Mouse (Mus musculus) gastrocnemius, postnatal 4 days (tissue): ENCODE measurements around the gene H2-M3. TPM values are rescaled to one million over a fixed set of nuclear protein-coding genes. Genes with fewer than 3 reads are reported as not detected.
"Not testable (repeated sequence)": the region's sequence is repeated elsewhere in the genome, so short reads cannot be mapped to it uniquely, and the experiment has no call there.

ENCODE experiments used
- DNase-seq, 2 experiments: peaks; one replicate each; pipeline ENCODE4 v3.0.0; 2021 to 2022; ENCODE audit warnings: low spot score in 2 of 2, mixed read lengths in 2 of 2
- long read RNA-seq, 2 experiments: library from polyadenylated mRNA; stranded (forward); transcript quantifications; one replicate each; pipeline ENCODE4 v2.0.0; 2021
- total RNA-seq, 2 experiments: library from RNA; stranded (reverse); gene quantifications; 2 replicates each; pipeline ENCODE4 v1.2.3; 2021

Gene H2-M3
- 1 to 10 TPM; 1.6 to 2.1 TPM for total RNA-seq
- long read RNA-seq, experiment 1, partial matches to known transcripts: 0 of 4 reads
- long read RNA-seq, experiment 1, other reads (novel, unspliced or antisense): 0 of 4 reads
- long read RNA-seq, experiment 2, partial matches to known transcripts: 1 of 5 reads
- long read RNA-seq, experiment 2, other reads (novel, unspliced or antisense): 0 of 5 reads

DNA sequence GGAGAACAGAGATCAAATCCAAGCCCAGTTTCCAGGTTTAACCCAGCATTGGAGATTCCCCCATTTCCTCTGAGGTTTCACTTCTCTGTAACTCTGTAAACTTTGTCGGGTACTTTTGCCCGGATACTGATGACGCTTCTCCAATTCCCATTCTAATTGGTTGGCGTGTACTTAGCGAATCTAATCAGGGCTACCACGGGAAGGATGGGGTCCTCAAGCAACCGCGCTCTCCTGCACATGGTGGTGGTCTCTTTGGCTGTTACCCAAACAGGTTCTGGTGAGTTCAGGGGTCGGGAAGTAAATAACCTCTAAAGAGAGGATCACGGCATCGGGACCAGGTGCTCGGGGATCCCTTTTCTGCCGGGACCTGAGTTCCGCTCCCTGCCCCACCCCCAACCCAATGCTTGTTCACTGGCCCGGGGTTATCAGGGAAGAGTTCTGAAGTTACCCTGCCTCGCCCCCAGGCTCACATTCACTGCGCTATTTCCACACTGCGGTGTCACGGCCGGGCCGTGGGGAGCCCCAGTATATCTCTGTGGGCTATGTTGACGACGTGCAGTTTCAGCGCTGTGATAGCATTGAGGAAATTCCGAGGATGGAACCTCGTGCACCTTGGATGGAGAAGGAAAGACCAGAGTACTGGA is at the start of gene H2-M3:
Gene H2-M3, plus strand, starts transcription at position 163 of the 644 bp plus-strand sequence.
- DNase-seq: peak; percentile 66 to 75

DNA sequence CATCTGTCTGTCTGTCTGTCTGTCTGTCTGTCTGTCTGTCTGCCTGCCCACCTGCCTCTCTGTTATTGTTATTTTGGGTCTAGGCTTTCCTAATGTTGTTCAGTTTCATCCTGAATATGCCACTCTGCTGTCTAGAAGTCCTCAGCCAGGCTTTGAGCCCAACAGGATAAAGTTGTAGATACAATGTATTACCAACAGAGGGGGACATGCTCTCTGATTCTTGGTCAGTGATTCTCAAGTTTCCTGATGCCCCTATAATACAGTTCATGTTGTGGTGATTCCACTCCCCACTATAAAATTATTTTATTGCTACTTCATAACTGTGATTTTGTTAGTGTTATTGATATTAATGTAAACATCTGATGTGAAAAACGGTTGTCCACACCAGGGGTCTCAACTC is 48.1 kb upstream of the H2-M3 start:
- DNase-seq: no peak

DNA sequence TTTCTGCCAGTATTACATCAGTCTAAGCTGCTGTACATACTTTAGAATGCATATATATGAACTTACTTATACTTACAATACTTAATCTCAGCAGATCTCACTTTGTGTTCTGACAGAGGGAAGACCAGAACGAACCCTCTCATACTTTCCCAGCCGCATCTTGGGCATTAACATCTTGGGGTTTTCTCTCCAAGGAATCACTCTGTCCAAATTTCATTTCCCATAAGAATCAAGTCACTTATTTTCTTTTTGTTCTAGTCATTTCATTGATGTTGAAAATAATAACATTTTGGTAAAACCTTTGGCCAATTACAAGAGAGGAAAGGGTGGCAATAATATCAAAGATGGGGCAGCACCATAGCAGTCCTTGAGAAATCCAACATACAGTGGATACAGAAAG is 32.8 kb upstream of the H2-M3 start, which contains the start of gene Olfr97:
Gene Olfr97, minus strand, starts transcription at position 101 of the 400 bp plus-strand sequence.
- DNase-seq: not testable (repeated sequence)

DNA sequence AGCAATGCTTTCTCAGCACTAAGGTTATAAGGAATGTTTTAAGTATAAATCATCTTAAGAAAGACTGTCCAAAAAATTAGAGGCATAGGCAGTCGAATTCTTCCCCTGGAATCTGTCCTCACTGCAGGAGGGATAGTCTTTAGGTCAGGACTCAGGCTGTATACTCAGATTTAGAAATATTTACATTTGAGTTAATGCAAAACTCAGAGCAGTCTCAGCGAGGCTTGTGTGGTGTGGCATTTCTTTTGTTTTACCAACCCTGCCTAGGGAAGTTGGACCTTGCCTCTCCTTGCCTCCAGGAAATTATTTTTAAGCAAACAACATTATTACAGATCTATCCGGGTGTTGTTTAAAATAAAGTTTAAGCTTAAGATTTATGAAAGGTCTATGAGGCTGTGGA is 27.8 kb upstream of the H2-M3 start:
- no peak for DNase-seq

DNA sequence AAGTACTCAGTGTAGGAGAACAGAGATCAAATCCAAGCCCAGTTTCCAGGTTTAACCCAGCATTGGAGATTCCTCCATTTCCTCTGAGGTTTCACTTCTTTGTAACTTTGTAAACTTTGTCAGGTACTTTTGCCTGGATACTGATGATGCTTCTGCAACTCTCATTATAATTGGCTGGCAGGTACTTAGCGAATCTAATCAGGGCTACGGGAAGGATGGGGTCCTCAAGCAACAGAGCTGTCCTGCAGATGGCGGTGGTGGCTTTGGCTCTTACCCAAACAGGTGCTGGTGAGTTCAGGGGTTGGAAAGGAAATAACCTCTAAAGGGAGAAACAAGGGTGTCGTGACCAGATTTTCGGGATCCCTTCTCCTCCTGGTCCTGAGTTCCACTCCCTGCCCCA is 23.3 kb upstream of the H2-M3 start:
- DNase-seq: no peak

DNA sequence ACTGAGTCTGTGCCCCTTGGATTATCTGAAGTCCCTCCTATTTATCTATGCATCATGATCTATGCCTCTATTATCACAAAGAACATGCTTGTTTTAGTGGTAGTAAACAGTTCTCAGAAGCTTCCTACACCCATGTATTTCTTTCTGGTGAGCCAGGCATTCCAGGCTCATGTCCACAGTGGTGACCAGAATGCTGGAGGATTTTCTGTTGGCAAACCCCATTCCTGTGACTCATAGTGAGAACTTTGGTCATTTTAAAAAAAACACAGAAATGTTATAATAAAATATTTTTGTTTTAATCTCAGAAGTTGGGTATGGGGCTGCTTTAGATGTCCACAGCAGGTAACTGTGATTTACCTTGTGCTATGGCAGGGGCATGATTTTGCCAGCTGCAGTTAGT is 20.6 kb upstream of the H2-M3 start:
- DNase-seq: no peak

DNA sequence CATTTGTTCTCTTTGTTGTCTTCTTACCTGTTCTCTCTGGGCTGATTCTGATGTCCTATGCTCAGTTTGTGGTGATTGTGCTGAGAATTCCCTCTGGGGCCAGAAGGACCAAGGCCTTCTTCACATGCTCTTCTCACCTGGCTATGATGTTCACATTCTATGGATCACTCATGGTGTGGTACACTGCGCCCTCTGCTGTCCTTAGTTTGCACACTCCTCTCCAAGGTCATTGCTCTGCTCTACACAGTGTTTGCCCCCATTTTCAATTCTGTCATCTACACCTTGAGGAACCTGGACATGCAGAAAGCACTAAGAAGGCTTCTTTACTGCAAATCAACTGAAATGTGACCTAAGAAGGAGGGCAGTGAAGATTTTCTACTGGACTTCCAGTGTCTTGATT is 19.5 kb upstream of the H2-M3 start:
- no peak for DNase-seq

DNA sequence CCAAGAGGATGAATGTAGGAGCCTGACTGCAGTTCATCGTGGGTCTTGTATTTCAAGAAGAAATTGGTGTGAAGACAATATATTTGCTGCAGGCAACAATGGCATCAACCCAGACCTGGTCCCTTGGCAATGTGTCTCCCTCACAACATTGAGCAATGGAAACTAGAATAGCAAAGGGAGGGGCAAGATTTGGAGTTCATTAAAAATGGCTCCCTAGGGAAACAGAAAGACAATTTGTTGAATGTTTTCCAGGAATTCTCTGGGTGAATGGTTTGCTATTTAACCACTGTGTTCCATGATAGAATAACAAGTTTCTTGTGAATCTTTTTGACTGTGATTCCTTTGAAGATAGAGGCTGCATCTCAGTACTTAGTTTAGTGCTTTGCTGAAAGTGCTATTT is 6.4 kb upstream of the H2-M3 start, which contains the start of gene Olfr98:
Gene Olfr98, minus strand, starts transcription at position 124 of the 400 bp plus-strand sequence.
- DNase-seq: no peak

DNA sequence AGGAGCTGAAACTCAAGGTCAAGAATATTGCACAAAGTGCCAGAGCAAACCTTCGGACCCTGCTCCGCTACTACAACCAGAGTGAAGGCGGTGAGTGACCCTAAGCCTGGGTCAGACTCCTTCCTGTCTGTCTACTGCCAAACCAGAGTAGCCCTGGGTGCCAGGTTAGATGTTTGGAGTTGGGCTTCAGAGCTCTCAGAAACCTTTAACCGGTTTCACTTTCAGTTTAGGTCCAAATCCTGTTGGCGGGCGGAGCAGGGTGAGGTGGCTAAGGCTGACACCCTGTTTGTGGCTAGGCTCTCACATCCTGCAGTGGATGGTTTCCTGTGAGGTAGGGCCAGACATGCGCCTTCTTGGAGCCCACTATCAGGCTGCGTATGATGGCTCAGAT is 677 bp downstream of the H2-M3 start:
- DNase-seq: peak in 1 of 2 experiments; percentile 24

DNA sequence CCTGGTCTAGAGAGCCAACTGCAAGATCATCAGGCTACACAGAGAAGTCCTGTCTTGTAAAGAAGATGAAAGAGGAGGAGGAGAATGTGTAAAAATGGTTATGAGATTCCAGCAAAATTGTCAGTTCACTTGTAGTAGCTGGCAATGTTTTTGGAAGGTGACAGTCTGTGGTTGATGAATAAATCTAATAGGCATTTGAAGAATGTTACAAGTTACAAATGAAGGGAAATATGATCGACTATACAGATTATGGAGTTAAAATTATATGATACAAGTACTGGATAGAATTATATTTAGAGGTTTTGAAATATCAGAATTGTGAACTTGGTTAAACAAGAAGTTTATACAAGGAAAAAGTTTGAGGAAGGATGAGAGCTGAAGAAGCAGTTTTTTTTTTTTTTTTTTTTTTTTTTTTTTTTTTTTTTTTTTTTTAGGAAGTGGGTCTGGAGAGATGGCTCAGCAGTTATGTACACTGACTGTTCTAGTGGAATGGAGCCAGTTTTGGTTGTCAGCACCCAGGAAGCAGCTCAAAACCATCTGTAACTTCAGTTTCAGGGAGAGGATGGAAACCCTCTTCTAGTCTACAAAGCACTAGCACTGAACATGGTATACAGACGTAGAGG is 5.7 kb downstream of the H2-M3 start:
- DNase-seq: no peak

DNA sequence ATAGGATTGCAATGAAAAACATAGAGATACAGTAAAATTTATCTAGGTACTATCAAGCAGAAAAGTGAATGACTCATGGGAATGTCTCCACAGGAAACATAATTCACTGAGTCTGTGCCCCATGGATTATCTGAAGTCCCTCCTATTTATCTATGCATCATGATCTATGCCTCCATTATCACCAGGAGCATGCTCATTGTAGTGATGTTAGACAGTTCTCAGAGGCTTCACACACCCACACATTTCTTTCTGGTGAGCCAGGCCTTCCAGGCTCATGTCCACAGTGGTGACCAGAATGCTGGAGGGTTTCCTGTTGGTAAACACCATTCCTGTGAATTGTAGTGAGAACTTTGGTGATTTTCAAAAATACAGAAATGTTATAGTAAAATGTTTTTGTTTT is 6.6 kb downstream of the H2-M3 start:
- DNase-seq: no peak

DNA sequence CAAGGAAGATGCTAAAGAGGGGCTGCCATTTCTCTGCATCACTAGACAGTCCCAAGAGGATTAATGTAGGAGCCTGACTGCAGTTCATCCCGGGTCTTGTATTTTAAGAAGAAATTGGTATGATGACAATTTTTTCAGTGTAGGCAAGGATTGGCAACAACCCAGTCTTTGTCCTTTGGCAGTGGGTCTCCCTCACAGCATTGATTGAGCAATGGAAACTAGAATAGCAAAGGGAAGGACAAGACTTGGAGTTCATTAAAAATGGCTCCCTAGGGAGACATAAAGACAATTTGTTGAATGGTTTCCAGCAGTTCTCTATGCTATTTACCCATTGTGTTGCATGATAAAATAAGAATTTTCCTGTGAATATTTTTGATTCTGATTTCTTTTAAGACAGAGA is 10.3 kb downstream of the H2-M3 start:
- no peak for DNase-seq

DNA sequence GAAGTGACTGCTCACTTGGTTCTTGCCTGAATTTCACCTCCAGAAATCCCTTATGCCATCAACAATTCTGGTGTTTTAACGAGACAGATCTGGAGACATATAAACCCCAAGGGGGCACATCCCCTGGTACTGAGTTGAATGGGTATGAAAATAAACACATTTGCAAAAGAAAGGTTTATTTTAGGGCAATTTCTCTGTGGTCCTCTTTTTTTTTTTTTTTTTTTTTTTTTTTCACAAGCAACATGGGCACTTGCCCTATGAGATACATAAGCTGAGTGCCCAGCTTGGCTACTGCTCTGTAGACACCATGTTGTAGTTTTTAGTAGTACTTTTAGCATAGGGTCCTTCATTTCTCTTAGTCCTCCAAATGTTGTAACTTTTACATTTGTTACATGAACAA is 13.3 kb downstream of the H2-M3 start, which contains the start of gene Olfr99:
Gene Olfr99, minus strand, starts transcription at position 101 of the 400 bp plus-strand sequence.
- no peak for DNase-seq

DNA sequence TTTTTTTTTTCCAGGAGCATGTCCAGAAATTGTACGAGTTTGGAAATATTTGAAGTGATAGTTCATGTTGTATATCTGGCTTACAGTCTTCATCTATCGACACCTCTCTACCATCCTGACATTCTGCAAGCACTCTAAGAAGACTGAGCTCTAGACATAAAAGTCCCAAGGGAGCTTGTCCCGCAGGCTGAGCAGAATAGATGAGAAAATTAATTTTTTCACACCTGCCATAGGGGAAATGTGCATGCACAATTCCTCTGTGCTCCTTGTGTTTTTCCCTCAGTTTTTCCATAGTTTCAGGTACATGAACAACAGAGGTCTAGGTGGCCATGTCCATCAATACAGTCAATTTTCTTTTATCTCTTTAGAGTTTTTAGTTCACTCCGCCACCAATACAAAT is 34.2 kb downstream of the H2-M3 start, which contains the start of gene Olfr101:
Gene Olfr101, minus strand, starts transcription at position 101 of the 400 bp plus-strand sequence.
- no peak for DNase-seq

DNA sequence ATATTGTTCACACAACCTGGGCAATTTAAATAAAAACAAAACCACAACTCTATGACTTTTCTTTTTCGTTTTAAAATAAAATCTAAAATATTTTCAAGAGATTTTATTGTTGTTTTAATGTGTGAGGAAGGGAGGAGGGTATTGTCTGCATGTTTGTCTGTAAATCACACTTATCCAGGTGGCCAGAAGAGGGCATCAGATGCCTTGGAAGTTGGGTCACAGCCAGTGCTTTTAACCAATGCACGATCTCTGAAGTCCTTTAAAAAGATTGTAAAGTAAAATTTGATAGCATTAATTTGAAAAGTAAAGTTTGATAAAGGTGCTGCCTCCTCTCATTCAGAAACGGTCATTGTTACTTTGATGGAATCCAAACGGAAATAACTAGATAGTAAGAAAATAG is 38.5 kb downstream of the H2-M3 start:
- DNase-seq: no peak

DNA sequence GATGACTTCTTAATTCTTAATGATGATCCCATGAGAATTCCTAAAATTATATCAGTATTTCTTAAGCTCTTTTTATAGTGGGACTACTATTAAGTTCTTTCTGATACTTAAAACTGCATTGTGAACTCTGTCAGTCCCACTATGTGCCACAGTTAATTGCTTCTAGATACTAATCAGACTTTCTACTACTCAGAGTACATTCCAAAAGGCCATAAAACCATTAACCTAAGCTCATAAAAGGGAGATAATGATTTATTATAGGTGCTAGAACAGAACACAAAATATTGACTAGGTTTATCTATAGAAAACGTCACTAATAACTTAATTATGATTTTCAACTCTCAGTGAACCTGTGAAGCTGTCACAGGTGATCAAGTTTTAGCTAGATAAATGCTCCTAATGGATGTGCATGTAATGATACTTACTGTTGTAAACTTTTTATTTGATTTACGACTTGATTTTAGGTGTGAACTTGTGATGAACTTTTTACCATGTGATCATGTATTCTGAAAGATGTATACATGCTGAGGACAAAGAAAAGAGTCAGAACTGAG is 40.2 kb downstream of the H2-M3 start:
- no peak for DNase-seq

DNA sequence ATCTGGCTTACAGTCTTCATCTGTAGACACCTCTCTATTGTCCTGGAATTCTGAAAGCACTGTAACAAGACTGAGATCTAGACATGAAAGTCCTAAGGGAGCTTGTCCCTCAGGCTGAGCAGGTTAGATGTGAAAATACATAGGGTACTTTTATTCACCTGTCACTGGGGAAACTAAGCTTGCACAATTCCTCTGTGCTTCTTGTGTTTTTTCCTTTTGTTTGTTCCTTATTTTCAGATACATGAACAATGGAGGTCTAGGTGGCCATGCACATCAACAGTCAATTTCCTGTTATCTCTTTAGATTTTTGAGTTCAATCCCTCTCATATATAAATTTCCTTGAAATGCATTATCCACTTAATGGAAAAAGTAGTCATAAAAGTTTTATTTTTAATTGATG is 46.9 kb downstream of the H2-M3 start, which contains the start of gene Olfr102:
Gene Olfr102, minus strand, starts transcription at position 101 of the 400 bp plus-strand sequence.
- no peak for DNase-seq

Other genes starting within 250 kb of the H2-M3 start
- gene Mog, start 246.8 kb upstream of the H2-M3 start, total RNA-seq: not detected
- 10 to 100 TPM; 24.2 to 25.4 TPM for gene Gabbr1, start 224.3 kb upstream of the H2-M3 start, total RNA-seq
- not detected for gene Olfr90, start 181.7 kb upstream of the H2-M3 start, total RNA-seq
- not detected for gene Olfr91, start 171.9 kb upstream of the H2-M3 start, total RNA-seq
- gene Olfr92, start 150.1 kb upstream of the H2-M3 start, total RNA-seq: not detected
- not detected for gene Olfr93, start 108.7 kb upstream of the H2-M3 start, total RNA-seq
- gene Ubd, start 76.3 kb upstream of the H2-M3 start, total RNA-seq: not detected
- gene Olfr94, start 69.2 kb upstream of the H2-M3 start, total RNA-seq: not detected
- gene Olfr95, start 57.1 kb upstream of the H2-M3 start, total RNA-seq: not detected
- not detected for gene Olfr96, start 50.1 kb upstream of the H2-M3 start, total RNA-seq
- gene Olfr97, start 32.9 kb upstream of the H2-M3 start, total RNA-seq: not detected
- gene Olfr98, start 6.5 kb upstream of the H2-M3 start, total RNA-seq: not detected
- gene Olfr99, start 13.2 kb downstream of the H2-M3 start, total RNA-seq: not detected
- gene Olfr101, start 34.1 kb downstream of the H2-M3 start, total RNA-seq: not detected
- gene Olfr102, start 46.8 kb downstream of the H2-M3 start, total RNA-seq: not detected
- gene Olfr103, start 69.5 kb downstream of the H2-M3 start, total RNA-seq: not detected
- gene Olfr104-ps, start 89.4 kb downstream of the H2-M3 start, total RNA-seq: not detected
- not detected for gene Olfr105-ps, start 108.8 kb downstream of the H2-M3 start, total RNA-seq
- gene Olfr106-ps, start 120.2 kb downstream of the H2-M3 start, total RNA-seq: not detected
- not detected for gene Olfr107, start 129.0 kb downstream of the H2-M3 start, total RNA-seq
- not detected for gene Olfr108, start 175.3 kb downstream of the H2-M3 start, total RNA-seq
- gene Olfr109, start 188.7 kb downstream of the H2-M3 start, total RNA-seq: not detected
- not detected for gene H2-M2, start 213.3 kb downstream of the H2-M3 start, total RNA-seq
- not detected for gene Olfr110, start 222.2 kb downstream of the H2-M3 start, total RNA-seq
- gene Olfr111, start 237.8 kb downstream of the H2-M3 start, total RNA-seq: not detected